ENCODE assay signal across 16 mouse cellular contexts in the genomic region with DNA sequence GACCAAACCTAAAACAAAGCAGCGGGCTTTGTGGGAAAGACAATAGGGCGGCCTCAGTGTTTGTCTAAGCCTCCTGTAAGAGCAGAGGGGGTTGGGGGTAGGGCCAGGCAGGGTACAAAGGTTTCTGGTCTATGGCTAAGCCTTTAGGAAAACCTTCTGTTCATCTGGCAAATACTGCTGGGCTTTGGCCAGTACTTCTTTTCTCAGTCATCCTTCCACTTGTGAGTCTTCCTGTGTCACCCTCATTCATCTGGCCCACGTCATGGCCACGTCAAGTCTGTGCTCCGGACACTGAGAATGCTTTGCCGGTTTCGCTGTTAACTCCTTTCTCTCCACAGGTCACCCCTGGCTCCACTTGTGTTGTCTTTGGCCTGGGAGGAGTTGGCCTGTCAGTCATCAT. TPM values are rescaled to one million over a fixed set of nuclear protein-coding genes. Genes with fewer than 3 reads are reported as not detected.
DNase-seq lines count a peak whose midpoint lies in the region; ATAC-seq and TF ChIP-seq lines count a peak whose summit lies in the region.
"Had no signal": no experiment of that assay in that cellular context is flagged by ENCODE, and none has a peak within 500 bp of the region (broad histone marks: within the 10 kb centered on the region; RNA-seq: fewer than 3 reads in every experiment).

No protein-coding gene starts in this region.

- TF ChIP-seq CTCF in layer of hippocampus, adult 2 months (conservative IDR thresholded peaks at IDR 0.05): no peak

- H3K27me3 ChIP-seq in kidney, embryonic 16.5 days (ENCODE audit: insufficient read depth, low read length): no peaks in the 10 kb centered on the region
- H3K27me3 ChIP-seq: CH12.LX; liver, embryonic 15.5 days had no signal

- no peaks in the 10 kb centered on the region for H3K36me3 ChIP-seq in kidney, embryonic 16.5 days (ENCODE audit: insufficient read depth, low read length)
- H3K36me3 ChIP-seq: liver, embryonic 15.5 days had no signal

- DNase-seq in kidney, adult 18-20 months: peak; percentile 35
- DNase-seq in adrenal gland, postnatal 14 days: peak; percentile 68
- DNase-seq in embryo, embryonic 9.5 days (ENCODE audit: extremely low spot score): peak; percentile 32
- peak; percentile 32 for DNase-seq in lung, postnatal 14 days
- DNase-seq in thymus, postnatal 36 days: no peak
- DNase-seq in layer of hippocampus, adult 2 months (ENCODE audit: low spot score in 2 of 2): no peak
- DNase-seq in urinary bladder, postnatal 14 days (ENCODE audit: low spot score): no peak
- DNase-seq: spleen, adult 18-20 months; thymus, postnatal 4 days had no signal

- no peak overlapping the region for H3K27ac ChIP-seq in kidney, embryonic 16.5 days (ENCODE audit: low read length)
- no peak overlapping the region for H3K27ac ChIP-seq in layer of hippocampus, adult 2 months
- H3K27ac ChIP-seq: kidney, postnatal 0 days; liver, embryonic 15.5 days had no signal

- H3K4me2 ChIP-seq in kidney, embryonic 16.5 days (replicated peaks; ENCODE audit: low read depth, low read length): no peak overlapping the region
- H3K4me2 ChIP-seq: liver, embryonic 15.5 days had no signal

- ATAC-seq in kidney, embryonic 16.5 days (ENCODE audit: low FRiP score, low TSS enrichment): no peak

- no peaks in the 10 kb centered on the region for H3K9me3 ChIP-seq in kidney, embryonic 16.5 days (ENCODE audit: low read length)
- H3K9me3 ChIP-seq: liver, embryonic 15.5 days had no signal

- H3K9ac ChIP-seq in kidney, embryonic 16.5 days (replicated peaks; ENCODE audit: low read length): no peak overlapping the region
- H3K9ac ChIP-seq: liver, embryonic 15.5 days had no signal

- H3K4me3 ChIP-seq in kidney, embryonic 16.5 days (ENCODE audit: low read length): no peak overlapping the region
- no peak overlapping the region for H3K4me3 ChIP-seq in layer of hippocampus, adult 2 months
- H3K4me3 ChIP-seq: liver, embryonic 15.5 days had no signal

- no peaks in the 10 kb centered on the region for H3K4me1 ChIP-seq in kidney, embryonic 16.5 days (ENCODE audit: insufficient read depth, low read length)

- WGBS in kidney, embryonic 16.5 days: 46% methylated on average over 7 of the region's 7 CpGs

RNA-seq across cellular contexts. Expression of gene Adh7, which starts 8.3 kb away (rescaled TPM):
- 0.46 and 0.66 TPM in 2 replicates for polyA plus RNA-seq in kidney, embryonic 16.5 days (2015; fragmentation: Nextera tagmentation; extraction: Ambion mirVana)
- total RNA-seq in adrenal gland, postnatal 14 days (2021): 18.2 and 24.3 TPM in 2 replicates
- under 1 TPM in 1 of 2 experiments, not detected in 1; 0.10 TPM for total RNA-seq in layer of hippocampus, adult 2 months (2021)
- total RNA-seq: CH12.LX; monocyte, adult 5-6 weeks had no signal

RNA-seq across cellular contexts. Expression of gene 4930579F01Rik, which starts 32.2 kb away (rescaled TPM):
- 0.10 and 0.21 TPM in 2 replicates for polyA plus RNA-seq in kidney, embryonic 16.5 days (2015; fragmentation: Nextera tagmentation; extraction: Ambion mirVana)
- not detected in 2 replicates for total RNA-seq in adrenal gland, postnatal 14 days (2021)
- total RNA-seq in layer of hippocampus, adult 2 months (2021): not detected
- total RNA-seq: CH12.LX; gastrocnemius, adult 8-10 months; heart, postnatal 10 days; monocyte, adult 5-6 weeks had no signal
- polyA plus RNA-seq: liver, embryonic 15.5 days had no signal

RNA-seq across cellular contexts. Expression of gene Adh1, which starts 34.9 kb away (rescaled TPM):
- 77.6 and 115 TPM in 2 replicates for polyA plus RNA-seq in kidney, embryonic 16.5 days (2015; fragmentation: Nextera tagmentation; extraction: Ambion mirVana)
- total RNA-seq in adrenal gland, postnatal 14 days (2021): 3,758 and 4,029 TPM in 2 replicates
- total RNA-seq in layer of hippocampus, adult 2 months (2021): 1 to 10 TPM in 1 of 2 experiments, under 1 TPM in 1; 0.61 to 1.1 TPM
- total RNA-seq: CH12.LX; monocyte, adult 5-6 weeks had no signal

Comparison
In these comparisons a context has a peak if more than half of its experiments do, and no peak if none do; other contexts are left out.
1. DNase-seq: peak in kidney, adult 18-20 months (single experiment), adrenal gland, postnatal 14 days (single experiment), embryo, embryonic 9.5 days (single experiment) and lung, postnatal 14 days (single experiment); none in thymus, postnatal 36 days (0 of 2), layer of hippocampus, adult 2 months (0 of 2) and urinary bladder, postnatal 14 days (single experiment).
2. RNA of gene Adh7, which starts 8.3 kb away (total RNA-seq): 18.2 to 24.3 TPM in adrenal gland, postnatal 14 days; 0.10 TPM in layer of hippocampus, adult 2 months; every median in the first group is over 10 times any median in the second.
3. RNA of gene Adh1, which starts 34.9 kb away (total RNA-seq): 3,758 to 4,029 TPM in adrenal gland, postnatal 14 days; 0.61 to 1.1 TPM in layer of hippocampus, adult 2 months; every median in the first group is over 1,000 times any median in the second.